Mouse (Mus musculus) right cerebral cortex, postnatal 14 days (tissue): ENCODE results near the gene Acot4.
"Not testable (repeated sequence)": the region's sequence is repeated elsewhere in the genome, so short reads cannot be mapped to it uniquely, and the experiment has no call there.

Source experiments
- DNase-seq: peaks from one replicate; pipeline ENCODE4 v3.0.0; 2022

Gene Acot4

DNA sequence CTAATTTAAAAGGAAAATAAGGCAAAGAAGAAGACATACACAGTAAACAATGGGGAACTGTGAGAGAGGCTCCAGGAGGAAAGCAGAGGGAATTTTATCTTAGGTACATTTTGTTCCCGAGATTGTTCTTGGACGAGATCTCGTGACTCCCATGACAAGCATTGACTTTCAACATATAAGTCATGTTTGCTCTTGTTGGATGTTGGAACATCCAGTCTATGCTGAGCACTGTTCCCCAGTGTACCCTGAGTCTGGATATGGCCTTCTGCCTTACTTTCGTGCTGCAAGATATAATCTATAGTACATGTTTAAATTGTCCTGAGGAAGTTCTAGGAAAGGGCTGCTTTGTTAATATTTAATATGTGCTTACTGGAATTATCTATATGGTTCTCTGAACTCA lies 46.4 kb downstream of the Acot4 start:
- DNase-seq, result no peak

DNA sequence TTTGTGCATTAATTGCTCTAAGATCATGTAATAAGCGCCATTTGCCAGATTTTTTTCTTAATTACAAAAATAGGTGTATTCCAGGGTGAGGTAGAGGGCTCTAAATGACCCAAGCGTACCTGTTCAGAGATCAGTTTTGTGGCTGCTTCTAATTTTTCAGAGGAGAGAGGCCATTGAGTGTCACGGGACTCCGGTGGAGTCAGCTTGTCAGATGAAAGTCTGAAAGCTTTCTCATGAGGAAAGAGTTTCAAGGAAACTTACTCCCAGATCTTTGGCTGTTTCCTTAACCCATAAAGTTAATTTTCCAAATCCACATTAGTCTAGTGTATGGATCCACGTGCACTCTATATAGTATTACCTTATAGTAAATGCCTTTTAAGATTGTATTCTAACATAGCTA lies 56.5 kb downstream of the Acot4 start:
- not testable (repeated sequence) for DNase-seq
